Mouse (Mus musculus): Measurements from ENCODE around the gene Olfr1183. TPM values are rescaled to one million over a fixed set of nuclear protein-coding genes. Genes with fewer than 3 reads are reported as not detected.
"Not testable (repeated sequence)": the region's sequence is repeated elsewhere in the genome, so short reads cannot be mapped to it uniquely, and the experiment has no call there.

Olfr1183 gene
- polyA plus RNA-seq (2015; fragmentation: Nextera tagmentation; extraction: Ambion mirVana), result not detected in 2 replicates

DNA sequence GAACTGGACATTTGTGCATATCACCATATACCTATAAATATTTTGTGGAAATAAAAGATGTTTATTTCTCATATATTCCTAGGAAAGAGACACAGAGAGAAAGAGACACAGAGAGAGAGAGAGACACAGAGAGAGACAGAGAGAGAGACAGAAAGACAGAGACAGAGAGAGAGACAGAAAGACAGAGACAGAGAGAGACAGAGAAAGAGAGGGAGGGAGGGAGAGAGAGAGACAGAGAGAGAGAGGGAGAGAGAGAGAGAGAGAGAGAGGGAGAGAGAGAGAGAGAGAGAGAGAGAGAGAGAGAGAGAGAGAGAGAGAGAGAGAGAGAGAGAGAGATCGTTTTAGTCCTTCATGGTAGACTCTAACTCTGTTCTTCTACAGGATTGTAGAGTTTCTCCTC lies at the start of gene Olfr1183:
TSS of gene Olfr1183 (plus strand) at position 301 of the 400 bp plus-strand sequence.
- ATAC-seq (ENCODE audit: extremely low read depth, insufficient number of reproducible peaks, low FRiP score, low TSS enrichment); H3K4me1 ChIP-seq; H3K36me3 ChIP-seq; H3K27me3 ChIP-seq (replicated peaks); H3K4me2 ChIP-seq; H3K27ac ChIP-seq (replicated peaks); H3K9me3 ChIP-seq; H3K9ac ChIP-seq; H3K4me3 ChIP-seq: not testable (repeated sequence)
- 90% methylated on average over 1 of the region's 1 CpGs for WGBS

DNA sequence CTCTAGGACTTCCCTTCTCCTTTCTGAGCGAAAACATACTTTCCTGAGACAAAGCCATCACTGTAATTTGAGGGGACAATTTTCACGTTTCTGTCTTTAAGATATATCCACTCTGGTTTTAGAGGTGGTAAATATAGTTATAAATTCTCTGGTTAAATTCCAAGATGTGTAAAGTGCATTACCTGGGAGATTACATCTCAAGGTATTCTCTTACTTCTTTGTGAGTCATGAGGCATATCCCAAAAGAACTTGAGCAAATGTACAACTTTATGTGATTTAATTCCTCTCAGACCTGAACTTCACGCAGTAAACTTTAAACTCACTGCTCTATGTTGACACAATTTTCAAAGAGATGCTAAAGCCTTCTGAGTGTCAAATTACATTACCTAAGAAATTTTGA lies 48.3 kb upstream of the Olfr1183 start, which contains the start of gene Olfr1179:
TSS of gene Olfr1179 (minus strand) at position 101 of the 400 bp plus-strand sequence.
- Histone ChIP-seq H3K36me3 (no peaks in the 10 kb centered on the region), H3K4me1 (no peaks in the 10 kb centered on the region), H3K9me3 (no peaks in the 10 kb centered on the region), H3K27ac (replicated peaks) (no peak within 1 kb of the TSS), H3K4me2 (no peak within 1 kb of the TSS), H3K4me3 (no peak within 1 kb of the TSS), H3K9ac (no peak within 1 kb of the TSS), H3K27me3 (replicated peaks) (no peaks in the 10 kb centered on the region)
- no peak for ATAC-seq (ENCODE audit: extremely low read depth, insufficient number of reproducible peaks, low FRiP score, low TSS enrichment)
- WGBS, result 74% methylated on average over 3 of the region's 3 CpGs

DNA sequence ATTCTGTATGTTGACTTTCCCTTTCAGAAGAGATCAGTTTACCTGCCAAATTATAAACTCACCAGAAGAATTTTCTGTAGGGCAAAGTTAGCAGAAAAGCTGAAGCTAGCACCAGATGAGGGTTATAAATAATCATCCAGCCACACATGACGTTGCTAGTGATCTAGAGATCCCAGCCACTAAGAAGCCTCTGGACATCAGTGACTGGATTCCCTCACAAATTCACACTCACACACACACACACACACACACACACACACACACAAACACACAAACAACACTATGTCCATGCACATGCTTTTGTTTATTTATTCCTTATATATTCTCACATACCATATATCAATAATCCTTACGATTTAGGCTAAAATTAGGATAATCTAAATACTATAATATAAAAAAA lies 35.6 kb upstream of the Olfr1183 start, which contains the start of gene Olfr1180:
TSS of gene Olfr1180 (minus strand) at position 101 of the 400 bp plus-strand sequence.
- Histone ChIP-seq H3K4me1 (no peaks in the 10 kb centered on the region), H3K4me2 (no peak within 1 kb of the TSS), H3K9ac (no peak within 1 kb of the TSS), H3K27me3 (replicated peaks) (no peaks in the 10 kb centered on the region), H3K27ac (replicated peaks) (no peak within 1 kb of the TSS), H3K36me3 (no peaks in the 10 kb centered on the region), H3K9me3 (no peaks in the 10 kb centered on the region), H3K4me3 (no peak within 1 kb of the TSS)
- 55% methylated on average over 2 of the region's 2 CpGs for WGBS
- no peak for ATAC-seq (ENCODE audit: extremely low read depth, insufficient number of reproducible peaks, low FRiP score, low TSS enrichment)

DNA sequence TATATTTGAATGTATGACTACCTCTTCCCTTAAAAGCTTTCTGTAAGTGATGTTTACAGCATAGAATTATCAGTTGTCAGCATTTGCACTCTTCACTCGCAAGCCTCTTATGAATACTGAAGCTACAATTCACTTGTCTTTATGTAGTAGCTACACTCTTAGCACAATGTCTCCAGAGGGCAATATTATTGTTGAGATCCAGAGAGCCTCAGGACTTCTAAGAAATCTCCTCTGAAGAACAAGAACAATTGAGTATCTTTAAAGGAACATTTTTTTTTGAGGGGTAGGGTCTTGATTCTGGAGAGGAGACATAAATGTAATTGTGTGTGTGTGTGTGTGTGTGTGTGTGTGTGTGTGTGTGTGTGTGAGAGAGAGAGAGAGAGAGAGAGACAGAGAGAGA lies 28.6 kb upstream of the Olfr1183 start, which contains the start of gene Olfr1181:
TSS of gene Olfr1181 (minus strand) at position 101 of the 400 bp plus-strand sequence.
- Histone ChIP-seq H3K4me3 (no peak within 1 kb of the TSS), H3K9ac (no peak within 1 kb of the TSS), H3K27me3 (replicated peaks) (no peaks in the 10 kb centered on the region), H3K36me3 (no peaks in the 10 kb centered on the region), H3K9me3 (no peaks in the 10 kb centered on the region), H3K4me1 (no peaks in the 10 kb centered on the region), H3K27ac (replicated peaks) (no peak within 1 kb of the TSS), H3K4me2 (no peak within 1 kb of the TSS)
- no peak for ATAC-seq (ENCODE audit: extremely low read depth, insufficient number of reproducible peaks, low FRiP score, low TSS enrichment)
- 74% methylated on average over 1 of the region's 1 CpGs for WGBS

DNA sequence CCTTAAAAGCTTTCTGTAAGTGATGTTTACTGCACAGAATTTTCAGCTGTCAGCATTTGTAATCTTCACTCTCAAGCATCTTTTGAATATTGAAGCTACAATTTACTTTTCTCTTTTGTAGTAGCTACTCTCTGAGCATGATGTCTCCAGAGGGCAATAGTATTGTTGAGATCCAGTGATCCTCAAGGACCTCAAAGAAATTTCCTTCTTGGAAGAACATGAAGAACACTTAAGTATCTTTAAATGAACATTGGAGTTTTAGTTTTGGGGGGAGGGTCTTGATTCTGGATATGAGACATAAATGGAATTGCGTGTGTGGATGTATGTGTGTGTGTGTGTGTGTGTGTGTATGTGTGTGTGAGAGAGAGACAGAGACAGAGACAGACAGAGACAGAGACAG lies 5.6 kb upstream of the Olfr1183 start, which contains the start of gene Gm13757:
TSS of gene Gm13757 (minus strand) at position 101 of the 400 bp plus-strand sequence.
- no peaks in the 10 kb centered on the region for H3K27me3 ChIP-seq (replicated peaks)
- WGBS, result 78% methylated on average over 1 of the region's 1 CpGs

DNA sequence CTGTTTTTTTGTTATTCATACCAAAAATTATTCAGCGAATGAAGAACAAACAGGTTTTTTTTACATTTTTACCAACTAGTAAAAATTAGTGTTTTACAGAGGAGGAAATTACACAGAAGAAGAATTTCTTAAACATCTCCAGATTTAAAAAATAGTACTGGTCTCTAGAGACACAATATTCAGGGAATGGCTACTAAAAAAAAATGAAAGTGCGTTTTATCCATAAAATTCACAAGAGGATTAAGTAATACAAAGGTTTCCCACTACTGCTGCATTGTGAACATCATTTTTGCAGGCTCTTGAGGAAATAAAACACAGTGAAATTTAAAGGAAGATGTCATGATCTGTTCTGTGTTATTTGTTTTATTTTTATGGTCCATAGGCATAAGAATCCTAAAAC lies 28.6 kb downstream of the Olfr1183 start, which contains the start of gene Olfr1184:
TSS of gene Olfr1184 (plus strand) at position 301 of the 400 bp plus-strand sequence.
- 76% methylated on average over 2 of the region's 2 CpGs for WGBS
- no peak within 1 kb of the TSS for H3K9ac ChIP-seq
- ATAC-seq (ENCODE audit: extremely low read depth, insufficient number of reproducible peaks, low FRiP score, low TSS enrichment), result no peak
- H3K4me2 ChIP-seq, result no peak within 1 kb of the TSS
- H3K9me3 ChIP-seq, result no peaks in the 10 kb centered on the region
- H3K4me1 ChIP-seq, result no peaks in the 10 kb centered on the region
- H3K4me3 ChIP-seq, result no peak within 1 kb of the TSS
- no peaks in the 10 kb centered on the region for H3K36me3 ChIP-seq
- no peaks in the 10 kb centered on the region for H3K27me3 ChIP-seq (replicated peaks)
- H3K27ac ChIP-seq (replicated peaks), result no peak within 1 kb of the TSS

More for the DNA sequence above, 5.6 kb upstream of the Olfr1183 start, which contains the start of gene Gm13757:
- no peak for ATAC-seq (ENCODE audit: extremely low read depth, insufficient number of reproducible peaks, low FRiP score, low TSS enrichment)
- H3K27ac ChIP-seq (replicated peaks), result no peak within 1 kb of the TSS
- H3K9ac ChIP-seq, result no peak within 1 kb of the TSS
- H3K4me2 ChIP-seq, result no peak within 1 kb of the TSS
- no peaks in the 10 kb centered on the region for H3K4me1 ChIP-seq
- no peaks in the 10 kb centered on the region for H3K9me3 ChIP-seq
- no peak within 1 kb of the TSS for H3K4me3 ChIP-seq
- no peaks in the 10 kb centered on the region for H3K36me3 ChIP-seq

DNA sequence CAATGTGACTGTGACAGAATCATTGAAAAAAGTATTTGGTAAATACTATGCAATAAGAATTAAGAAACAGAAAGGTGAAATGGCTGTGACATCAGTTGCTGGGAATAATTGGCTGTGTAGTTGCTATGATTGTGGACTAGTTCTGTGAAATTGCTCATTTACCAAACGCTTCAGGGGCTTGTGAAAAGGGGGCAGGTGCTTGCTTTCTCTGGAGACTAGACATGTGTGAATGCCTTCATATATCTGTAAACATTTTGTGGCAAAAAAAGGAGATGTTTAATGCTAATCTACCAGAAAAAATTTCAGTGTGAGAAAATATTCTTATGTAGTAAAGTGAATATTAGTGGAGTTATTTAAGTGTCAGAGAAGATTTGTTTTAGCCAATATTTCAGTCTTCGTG lies 38.4 kb downstream of the Olfr1183 start, which contains the start of gene Olfr1185-ps1:
TSS of gene Olfr1185-ps1 (plus strand) at position 301 of the 400 bp plus-strand sequence.
- Histone ChIP-seq H3K4me1 (no peaks in the 10 kb centered on the region), H3K4me2 (no peak within 1 kb of the TSS), H3K4me3 (no peak within 1 kb of the TSS), H3K9me3 (no peaks in the 10 kb centered on the region), H3K27ac (replicated peaks) (no peak within 1 kb of the TSS), H3K36me3 (no peaks in the 10 kb centered on the region), H3K27me3 (replicated peaks) (no peaks in the 10 kb centered on the region), H3K9ac (no peak within 1 kb of the TSS)
- no peak for ATAC-seq (ENCODE audit: extremely low read depth, insufficient number of reproducible peaks, low FRiP score, low TSS enrichment)
- WGBS, result 56% methylated on average over 2 of the region's 2 CpGs

DNA sequence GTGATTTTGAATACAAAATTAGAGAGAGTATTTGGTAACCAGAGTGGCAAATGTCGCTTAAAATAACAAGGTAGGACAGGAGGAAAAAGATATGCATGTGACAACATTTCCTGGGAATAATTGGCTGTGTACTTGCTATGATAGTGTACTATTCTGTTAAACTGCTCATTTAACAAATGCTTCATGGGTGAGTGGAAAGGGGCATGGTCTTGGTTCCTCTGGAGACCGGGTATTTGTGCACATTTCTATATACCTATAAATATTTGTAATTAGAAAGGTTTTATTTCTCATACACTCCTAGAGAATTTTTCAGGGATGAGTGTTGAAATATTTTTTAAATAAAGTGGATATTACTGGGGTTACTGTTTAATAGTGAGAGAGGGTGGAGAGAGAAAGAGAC lies 63.6 kb downstream of the Olfr1183 start, which contains the start of gene Olfr1186:
TSS of gene Olfr1186 (plus strand) at position 301 of the 400 bp plus-strand sequence.
- H3K9me3 ChIP-seq, result no peaks in the 10 kb centered on the region
- no peak within 1 kb of the TSS for H3K4me2 ChIP-seq
- H3K27ac ChIP-seq (replicated peaks), result no peak within 1 kb of the TSS
- H3K9ac ChIP-seq, result no peak within 1 kb of the TSS
- no peaks in the 10 kb centered on the region for H3K36me3 ChIP-seq
- no peak within 1 kb of the TSS for H3K4me3 ChIP-seq
- WGBS, result 60% methylated on average over 2 of the region's 2 CpGs
- no peaks in the 10 kb centered on the region for H3K27me3 ChIP-seq (replicated peaks)
- no peaks in the 10 kb centered on the region for H3K4me1 ChIP-seq
- ATAC-seq (ENCODE audit: extremely low read depth, insufficient number of reproducible peaks, low FRiP score, low TSS enrichment), result no peak

Other genes with a start within 250 kb of the Olfr1183 start
- gene Olfr1170, start 226.5 kb upstream of the Olfr1183 start, polyA plus RNA-seq (2015; fragmentation: Nextera tagmentation; extraction: Ambion mirVana), result not detected in 2 replicates
- not detected in 2 replicates for gene Olfr1173, start 175.0 kb upstream of the Olfr1183 start, polyA plus RNA-seq (2015; fragmentation: Nextera tagmentation; extraction: Ambion mirVana)
- not detected in 2 replicates for gene Olfr1174-ps, start 139.7 kb upstream of the Olfr1183 start, polyA plus RNA-seq (2015; fragmentation: Nextera tagmentation; extraction: Ambion mirVana)
- gene Olfr1175-ps, start 127.7 kb upstream of the Olfr1183 start, polyA plus RNA-seq (2015; fragmentation: Nextera tagmentation; extraction: Ambion mirVana), result not detected in 2 replicates
- not detected in 2 replicates for gene Olfr1176, start 118.1 kb upstream of the Olfr1183 start, polyA plus RNA-seq (2015; fragmentation: Nextera tagmentation; extraction: Ambion mirVana)
- gene Olfr1177-ps, start 108.4 kb upstream of the Olfr1183 start, polyA plus RNA-seq (2015; fragmentation: Nextera tagmentation; extraction: Ambion mirVana), result not detected in 2 replicates
- gene Olfr1178, start 67.8 kb upstream of the Olfr1183 start, polyA plus RNA-seq (2015; fragmentation: Nextera tagmentation; extraction: Ambion mirVana), result not detected in 2 replicates
- gene Olfr1179, start 48.4 kb upstream of the Olfr1183 start, polyA plus RNA-seq (2015; fragmentation: Nextera tagmentation; extraction: Ambion mirVana), result not detected in 2 replicates
- gene Olfr1180, start 35.7 kb upstream of the Olfr1183 start, polyA plus RNA-seq (2015; fragmentation: Nextera tagmentation; extraction: Ambion mirVana), result not detected in 2 replicates
- not detected in 2 replicates for gene Olfr1181, start 28.7 kb upstream of the Olfr1183 start, polyA plus RNA-seq (2015; fragmentation: Nextera tagmentation; extraction: Ambion mirVana)
- gene Gm13757, start 5.7 kb upstream of the Olfr1183 start, polyA plus RNA-seq (2015; fragmentation: Nextera tagmentation; extraction: Ambion mirVana), result not detected in 2 replicates
- not detected in 2 replicates for gene Olfr1184, start 28.7 kb downstream of the Olfr1183 start, polyA plus RNA-seq (2015; fragmentation: Nextera tagmentation; extraction: Ambion mirVana)
- not detected in 2 replicates for gene Olfr1185-ps1, start 38.5 kb downstream of the Olfr1183 start, polyA plus RNA-seq (2015; fragmentation: Nextera tagmentation; extraction: Ambion mirVana)
- gene Olfr1186, start 63.7 kb downstream of the Olfr1183 start, polyA plus RNA-seq (2015; fragmentation: Nextera tagmentation; extraction: Ambion mirVana), result not detected in 2 replicates
- not detected in 2 replicates for gene Olfr1188, start 102.1 kb downstream of the Olfr1183 start, polyA plus RNA-seq (2015; fragmentation: Nextera tagmentation; extraction: Ambion mirVana)
- not detected in 2 replicates for gene Olfr1189, start 131.6 kb downstream of the Olfr1183 start, polyA plus RNA-seq (2015; fragmentation: Nextera tagmentation; extraction: Ambion mirVana)
- gene Olfr1191-ps1, start 185.7 kb downstream of the Olfr1183 start, polyA plus RNA-seq (2015; fragmentation: Nextera tagmentation; extraction: Ambion mirVana), result not detected in 2 replicates
- gene Olfr1192-ps1, start 193.6 kb downstream of the Olfr1183 start, polyA plus RNA-seq (2015; fragmentation: Nextera tagmentation; extraction: Ambion mirVana), result not detected in 2 replicates
- not detected in 2 replicates for gene Olfr1193, start 220.8 kb downstream of the Olfr1183 start, polyA plus RNA-seq (2015; fragmentation: Nextera tagmentation; extraction: Ambion mirVana)
- not detected in 2 replicates for gene Olfr1195, start 234.3 kb downstream of the Olfr1183 start, polyA plus RNA-seq (2015; fragmentation: Nextera tagmentation; extraction: Ambion mirVana)
- gene Olfr1196, start 249.7 kb downstream of the Olfr1183 start, polyA plus RNA-seq (2015; fragmentation: Nextera tagmentation; extraction: Ambion mirVana), result not detected in 2 replicates